Mouse (Mus musculus) E14TG2a.4 (cell line): ENCODE measurements around the gene Prr7.
A peak's percentile ranks its signal among the peaks of the same experiment; 100 is the strongest.

ENCODE experiments used
- CTCF ChIP-seq: conservative IDR thresholded peaks from 2 replicates; pipeline ENCODE4 v1.5.1; 2014; ENCODE audit warnings: low read length
- NANOG ChIP-seq: IDR thresholded peaks from 2 replicates; pipeline ENCODE4 v1.6.1; 2014; ENCODE audit warnings: borderline replicate concordance, low read length, mixed read lengths
- POU5F1 ChIP-seq: IDR thresholded peaks from 2 replicates; pipeline ENCODE4 v1.6.1; 2014; ENCODE audit warnings: low read length, borderline replicate concordance

- TF ChIP-seq POU5F1 (no peak), CTCF (peak; percentile 15; the same call in 1 of the 2 replicates), NANOG (no peak)
Measured at GRCm38 (mm10) chr13:55471156-55471818, 7.2 kb downstream of the Prr7 start.
